In the genomic region with DNA sequence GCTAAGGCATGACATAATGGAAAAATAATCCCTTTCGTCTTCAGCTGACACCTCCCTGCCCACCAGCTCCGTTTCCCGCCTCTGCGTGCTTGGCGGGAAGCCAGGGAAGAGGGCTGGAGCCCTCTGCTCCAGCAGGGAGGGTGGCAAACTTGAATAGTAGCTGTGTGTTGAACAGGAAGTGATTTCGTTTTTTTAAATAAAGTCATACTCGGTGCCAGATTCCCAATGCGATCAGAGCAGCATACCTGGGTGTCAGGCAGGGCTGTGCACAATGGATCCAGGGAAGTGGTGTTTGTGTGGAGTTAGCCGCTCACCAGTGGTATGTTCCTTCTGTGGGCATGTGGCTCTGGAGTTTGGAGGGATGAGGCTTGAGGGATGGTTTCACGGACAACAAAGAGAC, we compare ENCODE assay signal across 8 mouse cellular contexts.
DNase-seq lines count a peak whose midpoint lies in the region; TF ChIP-seq lines count a peak whose summit lies in the region.

No protein-coding gene starts in this region.

- no peak overlapping the region for H3K27ac ChIP-seq in kidney, adult 2 months (ENCODE audit: insufficient read depth, low read depth, low read length)

- H3K4me1 ChIP-seq in kidney, adult 2 months (ENCODE audit: control insufficient read depth, insufficient read depth, low read length): no peaks in the 10 kb centered on the region

- DNase-seq in adrenal gland, postnatal 10 days: peak; percentile 17
- DNase-seq in adrenal gland, adult 18-20 months (ENCODE audit: low spot score in 2 of 2): no peak
- peak; percentile 8 for DNase-seq in kidney, adult 2 months
- no peak for DNase-seq in kidney, adult 11 months
- peak; percentile 53 for DNase-seq in testis, postnatal 10 days (ENCODE audit: low spot score)
- no peak for DNase-seq in testis, postnatal 14 days (ENCODE audit: low spot score)
- no peak for DNase-seq in thymus, postnatal 14 days
- DNase-seq in urinary bladder, postnatal 4 days (ENCODE audit: low spot score in 2 of 2): no peak

- TF ChIP-seq CTCF in kidney, adult 2 months (conservative IDR thresholded peaks at IDR 0.05; ENCODE audit: insufficient read depth, insufficient read length, low read depth, low read length): no peak

- TF ChIP-seq POLR2A in kidney, adult 2 months (IDR thresholded peaks at IDR 0.05; ENCODE audit: low read depth, low read length): no peak

- WGBS in kidney, adult 2 months: 42% methylated on average over 10 of the region's 10 CpGs

- H3K27me3 ChIP-seq in kidney, adult 2 months (replicated peaks; ENCODE audit: control insufficient read depth, insufficient read depth, low read length): no peaks in the 10 kb centered on the region

- H3K36me3 ChIP-seq in kidney, adult 2 months (ENCODE audit: control insufficient read depth, insufficient read depth, low read length): no peaks in the 10 kb centered on the region

- H3K4me3 ChIP-seq in kidney, adult 2 months (ENCODE audit: insufficient read depth, low read depth, low read length): no peak overlapping the region

Comparison
In these comparisons a context has a peak if more than half of its experiments do, and no peak if none do; other contexts are left out.
1. DNase-seq: peak in adrenal gland, postnatal 10 days (single experiment), kidney, adult 2 months (single experiment) and testis, postnatal 10 days (single experiment); none in adrenal gland, adult 18-20 months (0 of 2), kidney, adult 11 months (single experiment), testis, postnatal 14 days (single experiment), thymus, postnatal 14 days (single experiment) and urinary bladder, postnatal 4 days (0 of 2).